Comparison of ENCODE assay signal across 8 mouse cellular contexts in genomic region chr5:30711147-30712001, GRCm38 (mm10). TPM values are rescaled to one million over a fixed set of nuclear protein-coding genes. Genes with fewer than 3 reads are reported as not detected.
DNase-seq lines count a peak whose midpoint lies in the region; ATAC-seq and TF ChIP-seq lines count a peak whose summit lies in the region.

Dpysl5 (plus strand) TSS chr5:30711564.

- H3K27ac ChIP-seq in ES-Bruce4 (ENCODE audit: insufficient read depth, low read length): no peak within 1 kb of the TSS
- peak within 1 kb of the TSS; percentile 93 for H3K27ac ChIP-seq in forebrain, embryonic 13.5 days
- H3K27ac ChIP-seq in heart, embryonic 16.5 days (ENCODE audit: low read length): no peak within 1 kb of the TSS
- no peak within 1 kb of the TSS for H3K27ac ChIP-seq in liver, embryonic 13.5 days
- no peak within 1 kb of the TSS for H3K27ac ChIP-seq in stomach, embryonic 16.5 days (ENCODE audit: low read length)

- TF ChIP-seq EP300 in ES-Bruce4 (IDR thresholded peaks at IDR 0.05; ENCODE audit: insufficient read depth, low read depth, low read length): no peak

- no peaks in the 10 kb centered on the region for H3K36me3 ChIP-seq in ES-Bruce4 (ENCODE audit: control insufficient read depth, insufficient read depth, low read length, poor library complexity, severe bottlenecking)
- peaks cover 5% of the 10 kb centered on the region; the same call in 1 of the 2 replicates for H3K36me3 ChIP-seq in forebrain, embryonic 13.5 days (ENCODE audit: poor library complexity, severe bottlenecking)
- no peaks in the 10 kb centered on the region for H3K36me3 ChIP-seq in heart, embryonic 16.5 days (ENCODE audit: control insufficient read depth, insufficient read depth)
- no peaks in the 10 kb centered on the region for H3K36me3 ChIP-seq in liver, embryonic 13.5 days
- H3K36me3 ChIP-seq in stomach, embryonic 16.5 days (ENCODE audit: control insufficient read depth, insufficient read depth, low read length): no peaks in the 10 kb centered on the region

- TF ChIP-seq CTCF in ES-Bruce4 (IDR thresholded peaks at IDR 0.05; ENCODE audit: low read depth, low read length): no peak

- H3K4me1 ChIP-seq in ES-Bruce4 (ENCODE audit: control insufficient read depth, insufficient read depth, low read length): no peaks in the 10 kb centered on the region
- H3K4me1 ChIP-seq in forebrain, embryonic 13.5 days: peaks cover 46% of the 10 kb centered on the region
- H3K4me1 ChIP-seq in heart, embryonic 16.5 days (ENCODE audit: control insufficient read depth, insufficient read depth, low read length): peaks cover 26% of the 10 kb centered on the region
- H3K4me1 ChIP-seq in liver, embryonic 13.5 days (replicated peaks): peaks cover 30% of the 10 kb centered on the region
- peaks cover 24% of the 10 kb centered on the region for H3K4me1 ChIP-seq in stomach, embryonic 16.5 days (ENCODE audit: control insufficient read depth, insufficient read depth, low read length)

- peak within 1 kb of the TSS; percentile 47 for H3K9ac ChIP-seq in ES-Bruce4 (ENCODE audit: low read depth, poor library complexity, severe bottlenecking)
- peak within 1 kb of the TSS; percentile 94 for H3K9ac ChIP-seq in forebrain, embryonic 13.5 days
- H3K9ac ChIP-seq in heart, embryonic 16.5 days (ENCODE audit: low read length): peak within 1 kb of the TSS; percentile 64
- H3K9ac ChIP-seq in liver, embryonic 13.5 days: no peak within 1 kb of the TSS
- peak within 1 kb of the TSS; percentile 59 for H3K9ac ChIP-seq in stomach, embryonic 16.5 days (ENCODE audit: low read length)

- H3K9me3 ChIP-seq in ES-Bruce4 (replicated peaks; ENCODE audit: control insufficient read depth, insufficient read depth, low read length, poor library complexity, severe bottlenecking): no peaks in the 10 kb centered on the region
- no peaks in the 10 kb centered on the region for H3K9me3 ChIP-seq in forebrain, embryonic 13.5 days (replicated peaks)
- no peaks in the 10 kb centered on the region for H3K9me3 ChIP-seq in heart, embryonic 16.5 days (replicated peaks; ENCODE audit: control insufficient read depth, low read length)
- no peaks in the 10 kb centered on the region for H3K9me3 ChIP-seq in liver, embryonic 13.5 days (replicated peaks)
- H3K9me3 ChIP-seq in stomach, embryonic 16.5 days (replicated peaks; ENCODE audit: control insufficient read depth, low read length): no peaks in the 10 kb centered on the region

- TF ChIP-seq POLR2A in ES-Bruce4 (IDR thresholded peaks at IDR 0.05; ENCODE audit: insufficient read depth, low read length): peak; percentile 27

- no peaks in the 10 kb centered on the region for H3K27me3 ChIP-seq in ES-Bruce4 (ENCODE audit: control insufficient read depth, insufficient read depth, low read length, poor library complexity, severe bottlenecking)
- 0 out of 2 replicates have a peak, but pooled peaks cover 4% of the 10 kb centered on the region for H3K27me3 ChIP-seq in forebrain, embryonic 13.5 days
- H3K27me3 ChIP-seq in heart, embryonic 16.5 days (ENCODE audit: control insufficient read depth, insufficient read depth, low read length): peaks cover 70% of the 10 kb centered on the region
- H3K27me3 ChIP-seq in liver, embryonic 13.5 days: peaks cover 93% of the 10 kb centered on the region
- H3K27me3 ChIP-seq in stomach, embryonic 16.5 days (ENCODE audit: control insufficient read depth, insufficient read depth, low read length): peaks cover 45% of the 10 kb centered on the region

- WGBS in forebrain, embryonic 13.5 days: under 1% methylated on average over 71 of the region's 71 CpGs
- under 1% methylated on average over 71 of the region's 71 CpGs for WGBS in heart, embryonic 16.5 days
- WGBS in liver, embryonic 13.5 days (ENCODE audit: insufficient replicate concordance): 1% methylated on average over 71 of the region's 71 CpGs
- WGBS in stomach, embryonic 16.5 days: under 1% methylated on average over 71 of the region's 71 CpGs

- peak within 1 kb of the TSS; percentile 83 for H3K4me2 ChIP-seq in forebrain, embryonic 13.5 days
- H3K4me2 ChIP-seq in heart, embryonic 16.5 days (ENCODE audit: low read depth, low read length): peak within 1 kb of the TSS; percentile 95
- peak within 1 kb of the TSS; percentile 62 for H3K4me2 ChIP-seq in liver, embryonic 13.5 days
- H3K4me2 ChIP-seq in stomach, embryonic 16.5 days (ENCODE audit: low read depth, low read length): peak within 1 kb of the TSS; percentile 97

- peak within 1 kb of the TSS; percentile 75 for H3K4me3 ChIP-seq in ES-Bruce4 (ENCODE audit: low read depth, low read length)
- H3K4me3 ChIP-seq in forebrain, embryonic 13.5 days: peak within 1 kb of the TSS; percentile 88
- H3K4me3 ChIP-seq in heart, embryonic 16.5 days (ENCODE audit: low read length): peak within 1 kb of the TSS; percentile 60
- peak within 1 kb of the TSS; percentile 46 for H3K4me3 ChIP-seq in liver, embryonic 13.5 days (replicated peaks)
- H3K4me3 ChIP-seq in stomach, embryonic 16.5 days (replicated peaks; ENCODE audit: low read length): peak within 1 kb of the TSS; percentile 56

- peak; percentile 93 for DNase-seq in cerebellum, adult 11 months
- peak; percentile 86 to 95 for DNase-seq in kidney, postnatal 25 days
- DNase-seq in liver, embryonic 13.5 days: peak; percentile 27
- peak; percentile 29 to 51 for DNase-seq in natural killer cell, adult 2 months (ENCODE audit: low spot score in 2 of 2)

- ATAC-seq in forebrain, embryonic 13.5 days: peak; percentile 94
- peak; percentile 80 for ATAC-seq in heart, embryonic 16.5 days (replicated peaks; ENCODE audit: extremely low read depth, insufficient read depth, low FRiP score)
- peak; percentile 85 for ATAC-seq in liver, embryonic 13.5 days (ENCODE audit: low read depth)
- ATAC-seq in stomach, embryonic 16.5 days (ENCODE audit: insufficient read depth, low FRiP score): peak; percentile 89

RNA-seq across cellular contexts. Expression of gene Dpysl5, which starts in this region (rescaled TPM):
- polyA plus RNA-seq in ES-Bruce4 (2011; ENCODE audit: insufficient read depth, insufficient read length, low read depth, missing spikeins): 33.4 and 35.2 TPM in 2 replicates
- polyA plus RNA-seq in forebrain, embryonic 13.5 days (2015; fragmentation: Nextera tagmentation; extraction: Ambion mirVana): 118 and 134 TPM in 2 replicates
- 2.0 and 2.2 TPM in 2 replicates for polyA plus RNA-seq in heart, embryonic 16.5 days (2015; fragmentation: Nextera tagmentation; extraction: Ambion mirVana)
- 0.20 and 0.33 TPM in 2 replicates for polyA plus RNA-seq in liver, embryonic 13.5 days (2015; fragmentation: Nextera tagmentation; extraction: Ambion mirVana)
- polyA plus RNA-seq in stomach, embryonic 16.5 days (2015; fragmentation: Nextera tagmentation; extraction: Ambion mirVana): 6.8 and 7.2 TPM in 2 replicates

Comparison
In these comparisons a context has a peak if more than half of its experiments do, and no peak if none do; other contexts are left out.
1. Peak in DNase-seq, ATAC-seq, H3K4me3 ChIP-seq and H3K4me2 ChIP-seq in liver, embryonic 13.5 days; RNA of the gene not detected or under 1 TPM.
2. DNase-seq: peak in every context shown above with its lines; median percentile 93 in cerebellum, adult 11 months; 90 in kidney, postnatal 25 days; 40 in natural killer cell, adult 2 months; 27 in liver, embryonic 13.5 days.